Mouse (Mus musculus) R1 (cell line): ENCODE data around the gene Stk11ip.

Source experiments
- DNase-seq: peaks from one replicate; pipeline ENCODE4 v3.0.0-alpha.2; 2018; ENCODE audit warnings: low read depth, low spot score

Gene Stk11ip

GRCm38 (mm10) chr1:75570403-75570802 lies 49.1 kb downstream of the Stk11ip start:
- no peak for DNase-seq

- DNase-seq = no peak
Measured at GRCm38 (mm10) chr1:75572776-75573175, 51.4 kb downstream of the Stk11ip start.

GRCm38 (mm10) chr1:75573715-75574114 lies 52.4 kb downstream of the Stk11ip start:
- no peak for DNase-seq

GRCm38 (mm10) chr1:75574476-75575310 lies 53.4 kb downstream of the Stk11ip start:
- DNase-seq = no peak

- DNase-seq = no peak
Measured at GRCm38 (mm10) chr1:75581936-75582624, 60.8 kb downstream of the Stk11ip start.

GRCm38 (mm10) chr1:75582625-75582956 lies 61.3 kb downstream of the Stk11ip start:
- DNase-seq = no peak

GRCm38 (mm10) chr1:75583034-75583433 lies 61.7 kb downstream of the Stk11ip start:
- DNase-seq = peak; percentile 82

GRCm38 (mm10) chr1:75586791-75587190 lies 65.5 kb downstream of the Stk11ip start:
- DNase-seq = no peak
